Mouse (Mus musculus) megakaryocyte, embryonic 14.5 days (primary cell): ENCODE data around the gene 4931422A03Rik.

ENCODE experiments used
- FLI1 ChIP-seq: IDR thresholded peaks from 2 replicates; pipeline ENCODE4 v1.6.1; 2012; ENCODE audit warnings: low read length, inconsistent platforms, mixed read lengths
- GATA1 ChIP-seq: IDR thresholded peaks from 3 replicates; pipeline ENCODE4 v1.6.1; 2012; ENCODE audit warnings: mixed read lengths, low read length, inconsistent platforms, borderline replicate concordance

- no peak for TF ChIP-seq GATA1
- TF ChIP-seq FLI1 = no peak
These were observed 36.9 kb downstream of the 4931422A03Rik start for GRCm38 (mm10) chr2:103991303-103991702.
